Mouse (Mus musculus) forebrain, embryonic 13.5 days (tissue): ENCODE measurements around the gene Dynlt1f. TPM values are rescaled to one million over a fixed set of nuclear protein-coding genes. Genes with fewer than 3 reads are reported as not detected.
"Not testable (repeated sequence)": the region's sequence is repeated elsewhere in the genome, so short reads cannot be mapped to it uniquely, and the experiment has no call there.

Source experiments
- ATAC-seq: fragments of 200-750 bp; cut with Nextera tagmentation; 2 replicates; pipeline ENCODE4 v1.8.0; 2017
- H3K27ac ChIP-seq: fragments of 300-500 bp; sonication (generic); 2 replicates; pipeline ENCODE4 v1.5.1; 2015; ENCODE audit warnings: inconsistent platforms, mild to moderate bottlenecking, moderate library complexity
- H3K27me3 ChIP-seq: fragments of 300-500 bp; sonication (generic); 2 replicates; pipeline ENCODE4 v1.6.1; 2015; ENCODE audit warnings: mild to moderate bottlenecking, inconsistent platforms
- H3K36me3 ChIP-seq: fragments of 300-500 bp; sonication (generic); 2 replicates; pipeline ENCODE4 v1.6.1; 2015; ENCODE audit warnings: mild to moderate bottlenecking, inconsistent platforms; ENCODE audit not compliant: poor library complexity, severe bottlenecking
- H3K4me1 ChIP-seq: fragments of 300-500 bp; sonication (generic); 2 replicates; pipeline ENCODE4 v1.6.1; 2015; ENCODE audit warnings: inconsistent platforms
- H3K4me2 ChIP-seq: fragments of 300-500 bp; sonication (generic); 2 replicates; pipeline ENCODE4 v1.6.1; 2015; ENCODE audit warnings: inconsistent platforms, mild to moderate bottlenecking, moderate library complexity
- H3K4me3 ChIP-seq: fragments of 300-500 bp; sonication (generic); 2 replicates; pipeline ENCODE4 v1.5.1; 2015; ENCODE audit warnings: mild to moderate bottlenecking, inconsistent platforms
- H3K9ac ChIP-seq: fragments of 300-500 bp; sonication (generic); 2 replicates; pipeline ENCODE4 v1.6.1; 2015; ENCODE audit warnings: mild to moderate bottlenecking, inconsistent platforms
- H3K9me3 ChIP-seq: fragments of 300-500 bp; sonication (generic); replicated peaks from 2 replicates; pipeline ENCODE4 v1.6.1; 2016; ENCODE audit warnings: inconsistent platforms
- WGBS: fragments of 180-500 bp; shearing (Covaris S2); methylation state at CpG from one replicate; pipeline ENCODE4 v1.1.7; 2015; 5-methylcytosine and 5-hydroxymethylcytosine counted together
- polyA plus RNA-seq: library from polyadenylated mRNA; unstranded; fragments of >200 nt; fragmentation: Nextera tagmentation; extraction: Ambion mirVana; gene quantifications from 2 replicates; pipeline ENCODE4 v1.2.1, GENCODE M21; 2015

The Dynlt1f gene
- polyA plus RNA-seq, 1 experiment from 2014 or later, result 334 TPM

GRCm38 (mm10) chr17:6685288-6685818 lies 29.7 kb upstream of the Dynlt1f start:
- H3K27me3 ChIP-seq, H3K4me2 ChIP-seq, H3K4me1 ChIP-seq, H3K9me3 ChIP-seq, H3K4me3 ChIP-seq, H3K27ac ChIP-seq, H3K9ac ChIP-seq, H3K36me3 ChIP-seq: not testable (repeated sequence)
- peak; percentile 66 for ATAC-seq
- 49% methylated on average over 4 of the region's 8 CpGs for WGBS

- H3K9ac ChIP-seq, H3K27me3 ChIP-seq, H3K9me3 ChIP-seq, H3K36me3 ChIP-seq, H3K4me2 ChIP-seq, H3K4me1 ChIP-seq, H3K4me3 ChIP-seq: not testable (repeated sequence)
- 0% methylated on average over 1 of the region's 4 CpGs for WGBS
- peak overlapping the region; percentile 51 for H3K27ac ChIP-seq
- peak; percentile 92 for ATAC-seq
Measured at GRCm38 (mm10) chr17:6684464-6685287, 29.0 kb upstream of the Dynlt1f start.

DNA sequence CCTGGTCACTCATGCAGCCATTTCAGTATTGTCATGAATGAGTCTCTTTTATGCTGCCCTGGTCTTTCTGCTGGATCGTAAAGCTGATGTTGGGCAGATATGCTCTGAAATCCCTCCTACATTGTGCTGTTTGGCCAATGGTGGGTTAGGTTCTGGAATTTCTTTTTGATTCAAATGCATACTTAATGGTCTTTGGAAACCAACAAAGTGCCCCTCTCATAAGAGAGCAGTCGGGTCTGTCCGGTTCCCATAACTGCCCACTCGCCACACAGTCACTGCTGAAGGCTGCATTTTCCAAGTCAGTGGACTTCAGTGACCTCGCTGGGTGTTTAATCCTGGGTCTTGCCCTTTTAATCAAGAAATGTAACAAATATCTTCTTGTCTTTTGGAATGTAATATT lies 28.0 kb upstream of the Dynlt1f start:
- not testable (repeated sequence) for H3K9me3 ChIP-seq, H3K27me3 ChIP-seq, H3K4me2 ChIP-seq, H3K4me3 ChIP-seq, H3K4me1 ChIP-seq, H3K27ac ChIP-seq, ATAC-seq, H3K9ac ChIP-seq, H3K36me3 ChIP-seq
- WGBS, result 50% methylated on average over 1 of the region's 5 CpGs

- H3K27me3 ChIP-seq, H3K4me3 ChIP-seq, ATAC-seq, H3K4me2 ChIP-seq, H3K27ac ChIP-seq, H3K9ac ChIP-seq, H3K4me1 ChIP-seq, H3K36me3 ChIP-seq, H3K9me3 ChIP-seq: not testable (repeated sequence)
- 84% methylated on average over 4 of the region's 4 CpGs for WGBS
Measured at GRCm38 (mm10) chr17:6681721-6682120, 26.0 kb upstream of the Dynlt1f start.

DNA sequence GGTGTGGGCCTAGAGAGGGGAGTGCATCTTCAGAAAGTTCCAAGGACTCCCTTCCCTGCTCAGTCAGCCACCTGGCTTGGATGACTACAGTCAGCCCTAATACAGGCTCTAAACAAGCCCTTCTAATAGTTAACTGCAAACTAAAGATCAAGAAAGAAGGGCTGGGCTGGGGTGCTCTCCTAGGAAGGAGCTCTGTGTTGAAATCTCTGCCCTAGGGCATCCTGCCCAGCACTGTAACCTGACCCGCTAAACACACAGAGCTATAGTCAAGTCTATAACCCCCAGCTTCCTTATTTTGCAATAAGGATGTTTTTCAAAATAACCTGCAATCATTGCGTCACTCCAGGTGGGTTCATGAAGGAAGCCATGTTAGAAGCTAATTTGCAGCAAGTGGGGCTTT lies 22.4 kb upstream of the Dynlt1f start:
- not testable (repeated sequence) for H3K27me3 ChIP-seq, H3K4me3 ChIP-seq, H3K4me1 ChIP-seq, H3K4me2 ChIP-seq, H3K36me3 ChIP-seq, H3K9ac ChIP-seq, ATAC-seq, H3K9me3 ChIP-seq, H3K27ac ChIP-seq
- WGBS, result 86% methylated on average over 1 of the region's 2 CpGs

GRCm38 (mm10) chr17:6674297-6674696 lies 18.6 kb upstream of the Dynlt1f start:
- whole genome bisulfite sequencing, result 54% methylated on average over 5 of the region's 5 CpGs
- not testable (repeated sequence) for H3K4me1 ChIP-seq, H3K4me3 ChIP-seq, H3K36me3 ChIP-seq, H3K27ac ChIP-seq, H3K27me3 ChIP-seq, H3K9me3 ChIP-seq, ATAC-seq, H3K9ac ChIP-seq, H3K4me2 ChIP-seq

- not testable (repeated sequence) for H3K9ac ChIP-seq, H3K4me1 ChIP-seq, H3K27ac ChIP-seq, ATAC-seq, H3K4me3 ChIP-seq, H3K4me2 ChIP-seq, H3K27me3 ChIP-seq, H3K36me3 ChIP-seq, H3K9me3 ChIP-seq
- no CpG with 5 or more reads among the region's 6 CpGs for WGBS
Measured at GRCm38 (mm10) chr17:6668522-6668921, 12.8 kb upstream of the Dynlt1f start.

DNA sequence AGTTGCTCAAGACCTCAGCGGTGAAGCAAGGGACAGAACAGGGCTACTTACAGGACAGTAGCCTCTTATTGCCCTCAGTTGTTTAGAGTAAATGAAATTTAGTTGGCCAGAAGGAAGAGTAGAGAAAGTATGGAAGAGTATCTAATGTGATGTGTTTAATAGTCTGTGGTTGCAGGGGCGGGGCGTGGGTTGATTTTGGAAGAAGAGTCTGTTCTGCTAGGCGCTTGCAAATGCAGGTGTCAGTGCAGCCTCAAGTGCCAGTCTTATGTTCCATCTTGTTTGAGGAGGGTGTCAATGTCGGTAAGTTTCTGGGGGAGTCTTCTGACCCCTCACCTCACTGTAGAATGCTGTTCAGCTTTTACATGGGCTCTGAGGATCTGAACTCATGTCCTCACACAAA lies 9.7 kb upstream of the Dynlt1f start:
- H3K4me2 ChIP-seq, H3K4me3 ChIP-seq, H3K27ac ChIP-seq, H3K36me3 ChIP-seq, H3K4me1 ChIP-seq, ATAC-seq, H3K9me3 ChIP-seq, H3K27me3 ChIP-seq, H3K9ac ChIP-seq: not testable (repeated sequence)
- 94% methylated on average over 4 of the region's 5 CpGs for WGBS

DNA sequence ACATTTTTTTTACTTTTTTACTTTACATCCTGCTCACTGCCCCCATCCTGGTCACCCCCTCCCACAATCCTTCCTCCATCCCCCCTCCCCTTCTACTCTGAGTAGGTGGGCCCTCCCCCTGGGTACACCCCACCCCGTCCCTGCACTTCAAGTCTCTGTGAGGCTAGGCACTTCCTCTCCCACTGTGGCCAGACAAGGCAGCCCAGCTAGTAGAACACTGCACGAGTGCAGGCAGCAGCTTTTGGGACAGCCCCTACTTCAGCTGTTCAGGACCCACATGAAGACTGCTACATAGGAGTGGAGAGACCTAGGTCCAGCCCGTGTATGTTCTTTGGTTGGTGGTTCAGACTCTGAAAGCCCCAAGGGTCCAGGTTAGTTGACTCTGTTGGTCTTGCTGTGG lies 7.1 kb upstream of the Dynlt1f start:
- not testable (repeated sequence) for ATAC-seq, H3K27ac ChIP-seq, H3K27me3 ChIP-seq, H3K9ac ChIP-seq, H3K4me2 ChIP-seq, H3K9me3 ChIP-seq, H3K36me3 ChIP-seq, H3K4me3 ChIP-seq, H3K4me1 ChIP-seq
- 45% methylated on average over 3 of the region's 3 CpGs for WGBS

- not testable (repeated sequence) for H3K36me3 ChIP-seq, H3K27me3 ChIP-seq, H3K27ac ChIP-seq, H3K9me3 ChIP-seq, H3K9ac ChIP-seq, H3K4me3 ChIP-seq, H3K4me1 ChIP-seq, H3K4me2 ChIP-seq
- ATAC-seq, result 0 out of 2 replicates have a peak, but pooled peaks have one; percentile 14
- 48% methylated on average over 9 of the region's 11 CpGs for WGBS
Measured at GRCm38 (mm10) chr17:6661093-6661816, 5.6 kb upstream of the Dynlt1f start.

DNA sequence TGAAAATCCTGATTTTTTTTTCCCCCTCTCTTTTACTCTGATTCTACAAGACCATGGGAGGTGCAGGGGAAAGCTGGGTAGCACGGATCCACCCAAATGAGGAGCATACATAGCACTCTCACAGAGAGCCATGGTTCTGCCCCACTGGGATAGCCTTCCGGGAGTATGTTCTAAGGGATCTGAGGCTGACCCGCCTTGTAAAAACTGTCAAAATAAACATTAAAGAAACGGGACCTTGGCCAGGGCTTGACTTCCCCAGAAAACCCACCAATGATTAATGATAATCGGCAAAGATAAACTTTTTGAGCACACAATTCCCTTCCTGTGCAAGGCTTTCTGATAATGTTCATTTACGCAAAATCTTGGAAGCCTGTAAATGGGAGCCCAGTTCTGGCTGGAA lies 4.9 kb upstream of the Dynlt1f start:
- 84% methylated on average over 6 of the region's 6 CpGs for WGBS
- not testable (repeated sequence) for H3K36me3 ChIP-seq, ATAC-seq, H3K4me3 ChIP-seq, H3K4me2 ChIP-seq, H3K4me1 ChIP-seq, H3K27me3 ChIP-seq, H3K27ac ChIP-seq, H3K9ac ChIP-seq, H3K9me3 ChIP-seq

DNA sequence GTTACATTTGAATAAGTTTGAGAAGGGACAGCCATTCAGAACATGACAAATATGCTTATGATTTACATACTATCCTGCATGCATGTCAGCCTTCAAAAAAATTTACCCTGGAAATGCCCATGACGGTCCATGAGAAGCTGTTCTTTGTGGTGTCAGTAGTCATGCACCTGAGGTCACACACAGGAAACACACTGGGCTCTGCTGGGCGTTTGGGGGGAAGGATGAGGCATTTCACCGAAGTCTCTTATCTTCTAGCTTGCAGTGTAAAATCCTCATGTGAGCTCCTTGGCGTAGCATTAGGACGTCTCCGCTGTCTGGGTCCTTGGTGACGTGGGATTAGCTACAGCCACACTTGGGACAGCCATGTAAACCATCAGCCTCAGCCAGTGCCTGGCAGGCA lies 3.1 kb upstream of the Dynlt1f start, which contains the start of gene Sytl3:
Gene Sytl3, plus strand, starts transcription at position 293 of the 400 bp plus-strand sequence.
- not testable (repeated sequence) for H3K4me3 ChIP-seq, ATAC-seq, H3K27me3 ChIP-seq, H3K4me1 ChIP-seq, H3K9ac ChIP-seq, H3K4me2 ChIP-seq, H3K36me3 ChIP-seq, H3K27ac ChIP-seq, H3K9me3 ChIP-seq
- 89% methylated on average over 4 of the region's 7 CpGs for WGBS
